Mouse (Mus musculus) layer of hippocampus, adult 2 months (tissue): ENCODE data around the gene Clptm1. TPM values are rescaled to one million over a fixed set of nuclear protein-coding genes. Genes with fewer than 3 reads are reported as not detected.
"Not testable (repeated sequence)": the region's sequence is repeated elsewhere in the genome, so short reads cannot be mapped to it uniquely, and the experiment has no call there.

Experiments used
- DNase-seq, 2 experiments: peaks; one replicate each; pipeline ENCODE4 v3.0.0; 2022; ENCODE audit warnings: low spot score in 2 of 2
- H3K27ac ChIP-seq: fragments of 200-600 bp; 2 replicates; pipeline ENCODE4 v1.8.1; 2022
- H3K4me3 ChIP-seq: fragments of 200-600 bp; 2 replicates; pipeline ENCODE4 v1.8.1; 2022; ENCODE audit warnings: mild to moderate bottlenecking
- CTCF ChIP-seq: fragments of 200-600 bp; conservative IDR thresholded peaks from 2 replicates; pipeline ENCODE4 v1.8.1; 2022; ENCODE audit warnings: antibody characterized with exemption, mild to moderate bottlenecking, moderate library complexity
- total RNA-seq, 2 experiments: library from RNA; stranded (reverse); gene quantifications; 2 replicates each; pipeline ENCODE4 v1.2.3; 2021

Gene Clptm1
- total RNA-seq, 2 experiments from 2014 or later: 136 to 151 TPM

GRCm38 (mm10) chr7:19609641-19610332 lies 55.0 kb downstream of the Clptm1 start:
- DNase-seq: no peak
- Histone ChIP-seq H3K4me3 (no peak overlapping the region), H3K27ac (no peak overlapping the region)
- TF ChIP-seq CTCF: no peak

GRCm38 (mm10) chr7:19607291-19607690 lies 57.5 kb downstream of the Clptm1 start:
- H3K27ac ChIP-seq: no peak overlapping the region
- H3K4me3 ChIP-seq: no peak overlapping the region
- no peak for DNase-seq
- no peak for TF ChIP-seq CTCF

GRCm38 (mm10) chr7:19604606-19605214 lies 60.1 kb downstream of the Clptm1 start:
- peak overlapping the region; percentile 90 for H3K27ac ChIP-seq

GRCm38 (mm10) chr7:19603849-19604605 lies 60.8 kb downstream of the Clptm1 start, which contains the start of gene Clasrp:
TSS of gene Clasrp (minus strand) at chr7:19604486.
- Histone ChIP-seq H3K27ac (peak within 1 kb of the TSS; percentile 90), H3K4me3 (peak within 1 kb of the TSS; percentile 97)
- TF ChIP-seq CTCF: no peak
- peak; percentile 94 to 95 for DNase-seq

More at GRCm38 (mm10) chr7:19604606-19605214, 60.1 kb downstream of the Clptm1 start:
- not testable (repeated sequence) for DNase-seq
- peak overlapping the region; percentile 97 for H3K4me3 ChIP-seq

- TF ChIP-seq CTCF: no peak
- DNase-seq: no peak
- Histone ChIP-seq H3K27ac (peak overlapping the region; percentile 90), H3K4me3 (peak overlapping the region; percentile 97)
Measured at GRCm38 (mm10) chr7:19603055-19603454, 61.8 kb downstream of the Clptm1 start.

GRCm38 (mm10) chr7:19600562-19600961 lies 64.3 kb downstream of the Clptm1 start:
- TF ChIP-seq CTCF: no peak
- peak; percentile 42 to 45 for DNase-seq
- peak overlapping the region; percentile 90 for H3K27ac ChIP-seq

GRCm38 (mm10) chr7:19593061-19593730 lies 71.6 kb downstream of the Clptm1 start:
- TF ChIP-seq CTCF: no peak
- H3K4me3 ChIP-seq: no peak overlapping the region
- no peak for DNase-seq
- no peak overlapping the region for H3K27ac ChIP-seq

More at GRCm38 (mm10) chr7:19600562-19600961, 64.3 kb downstream of the Clptm1 start:
- no peak overlapping the region; the same call in 1 of the 2 replicates for H3K4me3 ChIP-seq

GRCm38 (mm10) chr7:19589917-19590316 lies 74.9 kb downstream of the Clptm1 start:
- no peak overlapping the region for H3K4me3 ChIP-seq
- peak; percentile 82 to 84 for DNase-seq
- peak; percentile 87 for TF ChIP-seq CTCF
- peak overlapping the region; percentile 76 for H3K27ac ChIP-seq

- Histone ChIP-seq H3K27ac (no peak overlapping the region), H3K4me3 (no peak overlapping the region)
- peak in 1 of 2 experiments; percentile 59 for DNase-seq
- TF ChIP-seq CTCF: peak; percentile 74
Measured at GRCm38 (mm10) chr7:19589207-19589606, 75.6 kb downstream of the Clptm1 start.

- Histone ChIP-seq H3K27ac (no peak overlapping the region), H3K4me3 (no peak overlapping the region)
- no peak for TF ChIP-seq CTCF
- no peak for DNase-seq
Measured at GRCm38 (mm10) chr7:19586269-19586668, 78.6 kb downstream of the Clptm1 start.

Other genes with a start within 250 kb of the Clptm1 start
- gene Mark4, start 206.2 kb downstream of the Clptm1 start, total RNA-seq: 10 to 100 TPM; 92.9 to 99.6 TPM
- under 1 TPM; 0.10 to 0.38 TPM for gene Exoc3l2, start 201.7 kb downstream of the Clptm1 start, total RNA-seq
- 1 to 10 TPM; 6.0 to 6.9 TPM for gene Bloc1s3, start 156.7 kb downstream of the Clptm1 start, total RNA-seq
- 10 to 100 TPM; 17.2 to 20.7 TPM for gene Trappc6a, start 156.6 kb downstream of the Clptm1 start, total RNA-seq
- under 1 TPM; 0.38 to 0.71 TPM for gene Nkpd1, start 147.2 kb downstream of the Clptm1 start, total RNA-seq
- gene Ppp1r37, start 102.0 kb downstream of the Clptm1 start, total RNA-seq: 100 to 1,000 TPM; 116 to 118 TPM
- under 1 TPM; 0.81 to 0.95 TPM for gene Zfp296, start 87.7 kb downstream of the Clptm1 start, total RNA-seq
- 10 to 100 TPM; 38.8 to 43.9 TPM for gene Gemin7, start 87.4 kb downstream of the Clptm1 start, total RNA-seq
- 100 to 1,000 TPM in 1 of 2 experiments, 10 to 100 TPM in 1; 95.4 to 112 TPM for gene Clasrp, start 60.5 kb downstream of the Clptm1 start, total RNA-seq
- gene Relb, start 35.6 kb downstream of the Clptm1 start, total RNA-seq: 10 to 100 TPM in 1 of 2 experiments, 1 to 10 TPM in 1; 9.8 to 11.3 TPM
- not detected for gene Apoc2, start 12.9 kb upstream of the Clptm1 start, total RNA-seq
- not detected for gene Gm44805, start 16.4 kb upstream of the Clptm1 start, total RNA-seq
- gene Apoc4, start 16.4 kb upstream of the Clptm1 start, total RNA-seq: not detected
- 1 to 10 TPM; 3.1 to 3.5 TPM for gene Apoc1, start 27.6 kb upstream of the Clptm1 start, total RNA-seq
- gene Apoe, start 34.2 kb upstream of the Clptm1 start, total RNA-seq: 1,000 to 10,000 TPM; 2,242 to 2,264 TPM
- 100 to 1,000 TPM; 110 TPM for gene Tomm40, start 50.4 kb upstream of the Clptm1 start, total RNA-seq
- gene Nectin2, start 85.5 kb upstream of the Clptm1 start, total RNA-seq: 1 to 10 TPM; 4.5 to 5.9 TPM
- gene Bcam, start 106.0 kb upstream of the Clptm1 start, total RNA-seq: 10 to 100 TPM in 1 of 2 experiments, 1 to 10 TPM in 1; 9.2 to 14.8 TPM
- not detected for gene Cblc, start 131.8 kb upstream of the Clptm1 start, total RNA-seq
- under 1 TPM; 0.46 to 0.83 TPM for gene Bcl3, start 157.7 kb upstream of the Clptm1 start, total RNA-seq
- 1 to 10 TPM in 1 of 2 experiments, under 1 TPM in 1; 0.86 to 1.6 TPM for gene Gm19345, start 187.0 kb upstream of the Clptm1 start, total RNA-seq
- gene Ceacam16, start 196.3 kb upstream of the Clptm1 start, total RNA-seq: not detected
- not detected for gene Ceacam19, start 222.9 kb upstream of the Clptm1 start, total RNA-seq